Mouse (Mus musculus): ENCODE data around the gene Prss37. TPM values are rescaled to one million over a fixed set of nuclear protein-coding genes. Genes with fewer than 3 reads are reported as not detected.

Prss37 gene
- polyA plus RNA-seq, 2 experiments: not detected

GRCm38 (mm10) chr6:40482318-40482717 is 37.0 kb downstream of the Prss37 start:
- Histone ChIP-seq H3K27ac (no peak overlapping the region), H3K36me3 (replicated peaks; ENCODE audit: control insufficient read depth, insufficient read depth, low read depth) (peaks cover 24% of the 10 kb centered on the region), H3K4me2 (ENCODE audit: low read depth) (no peak overlapping the region), H3K4me1 (replicated peaks; ENCODE audit: control insufficient read depth in 2 of 2, insufficient read depth in 2 of 2, low read length in 1 of 2) (no peaks in the 10 kb centered on the region), H3K4me3 (ENCODE audit: insufficient read depth in 1 of 2, low read depth in 2 of 2, low read length in 2 of 2) (no peak overlapping the region), H3K27me3 (ENCODE audit: control insufficient read depth, insufficient read depth, low read length) (no peaks in the 10 kb centered on the region), H3K9me3 (ENCODE audit: control insufficient read depth, low read length) (no peaks in the 10 kb centered on the region), H3K9ac (replicated peaks) (no peak overlapping the region)
- TF ChIP-seq EP300 (IDR thresholded peaks at IDR 0.05; ENCODE audit: low read depth) (no peak), CTCF (IDR thresholded peaks at IDR 0.05; ENCODE audit: low read depth) (no peak)
- ATAC-seq (ENCODE audit: insufficient read depth): no peak
- DNase-seq (ENCODE audit: low read depth in 3 of 3, low spot score in 3 of 3): no peak
- WGBS (ENCODE audit: insufficient replicate concordance): 79% methylated on average over 5 of the region's 5 CpGs

DNA sequence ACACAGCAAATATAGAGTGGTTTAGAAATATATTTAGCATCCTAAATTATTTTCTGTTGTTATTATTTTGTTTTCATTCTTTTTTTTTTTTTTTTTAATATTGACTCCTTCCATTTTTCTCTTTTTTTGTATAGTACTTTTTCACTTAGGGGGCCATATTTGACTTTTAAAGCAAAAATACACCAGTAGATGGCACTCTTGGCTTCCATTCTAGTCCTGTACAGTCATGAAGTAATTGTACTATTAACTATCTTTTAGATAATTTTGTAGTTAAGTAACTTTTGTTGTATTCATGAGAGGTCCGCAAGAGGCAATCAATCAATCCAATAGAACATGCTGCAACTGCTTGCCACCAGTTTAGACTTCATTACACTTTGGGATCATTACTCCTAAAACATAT is 39.6 kb downstream of the Prss37 start:
- no peak for TF ChIP-seq EP300 (IDR thresholded peaks at IDR 0.05; ENCODE audit: low read depth)
- TF ChIP-seq CTCF (IDR thresholded peaks at IDR 0.05; ENCODE audit: low read depth): peak; percentile 4; the same call in 1 of the 2 replicates
- Histone ChIP-seq H3K4me3 (ENCODE audit: insufficient read depth in 1 of 2, low read depth in 2 of 2, low read length in 2 of 2) (no peak overlapping the region), H3K4me1 (replicated peaks; ENCODE audit: control insufficient read depth in 2 of 2, insufficient read depth in 2 of 2, low read length in 1 of 2) (no peaks in the 10 kb centered on the region), H3K4me2 (ENCODE audit: low read depth) (no peak overlapping the region), H3K9me3 (ENCODE audit: control insufficient read depth, low read length) (no peaks in the 10 kb centered on the region), H3K36me3 (replicated peaks; ENCODE audit: control insufficient read depth, insufficient read depth, low read depth) (peaks cover 42% of the 10 kb centered on the region), H3K27me3 (ENCODE audit: control insufficient read depth, insufficient read depth, low read length) (no peaks in the 10 kb centered on the region), H3K9ac (replicated peaks) (no peak overlapping the region), H3K27ac (no peak overlapping the region)
- 78% methylated on average over 1 of the region's 1 CpGs for WGBS (ENCODE audit: insufficient replicate concordance)
- no peak for ATAC-seq (ENCODE audit: insufficient read depth)
- no peak for DNase-seq (ENCODE audit: low read depth in 3 of 3, low spot score in 3 of 3)

DNA sequence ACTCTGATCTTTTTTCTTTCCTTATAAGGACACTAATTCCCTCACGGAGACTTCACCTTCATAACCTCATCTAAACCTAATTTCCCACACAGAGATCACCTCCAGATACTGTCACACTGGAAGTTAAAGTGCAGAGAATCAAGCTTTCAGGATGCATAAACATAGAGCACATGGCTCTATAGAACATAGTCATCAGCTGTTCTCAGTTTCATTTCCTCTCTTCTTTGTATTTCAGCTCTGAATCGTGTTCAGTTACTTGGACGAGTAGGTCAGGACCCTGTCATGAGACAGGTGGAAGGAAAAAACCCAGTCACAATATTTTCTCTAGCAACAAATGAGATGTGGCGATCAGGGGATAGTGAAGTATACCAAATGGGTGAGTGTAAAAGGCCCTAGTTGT is 43.2 kb downstream of the Prss37 start:
- no peaks in the 10 kb centered on the region for H3K9me3 ChIP-seq (ENCODE audit: control insufficient read depth, low read length)
- no peak for TF ChIP-seq CTCF (IDR thresholded peaks at IDR 0.05; ENCODE audit: low read depth)
- no peak for TF ChIP-seq EP300 (IDR thresholded peaks at IDR 0.05; ENCODE audit: low read depth)
- ATAC-seq (ENCODE audit: insufficient read depth) (no peak), DNase-seq (ENCODE audit: low read depth in 3 of 3, low spot score in 3 of 3) (no peak)
- no peak overlapping the region for H3K4me3 ChIP-seq (ENCODE audit: insufficient read depth in 1 of 2, low read depth in 2 of 2, low read length in 2 of 2)
- no peaks in the 10 kb centered on the region for H3K27me3 ChIP-seq (ENCODE audit: control insufficient read depth, insufficient read depth, low read length)
- no peak overlapping the region for H3K27ac ChIP-seq
- H3K4me1 ChIP-seq (replicated peaks; ENCODE audit: control insufficient read depth in 2 of 2, insufficient read depth in 2 of 2, low read length in 1 of 2): peaks cover 3 to 4% of the 10 kb centered on the region in 2 experiments; a peak in 3 of 4 replicates
- H3K9ac ChIP-seq (replicated peaks): no peak overlapping the region
- no peak overlapping the region for H3K4me2 ChIP-seq (ENCODE audit: low read depth)
- peaks cover 33% of the 10 kb centered on the region for H3K36me3 ChIP-seq (replicated peaks; ENCODE audit: control insufficient read depth, insufficient read depth, low read depth)
- 69% methylated on average over 4 of the region's 4 CpGs for WGBS (ENCODE audit: insufficient replicate concordance)

- Histone ChIP-seq H3K9ac (replicated peaks) (peak overlapping the region; percentile 71), H3K4me2 (ENCODE audit: low read depth) (peak overlapping the region; percentile 77), H3K4me3 (ENCODE audit: insufficient read depth in 1 of 2, low read depth in 2 of 2, low read length in 2 of 2) (peak overlapping the region; percentile 63 to 90), H3K4me1 (replicated peaks; ENCODE audit: control insufficient read depth in 2 of 2, insufficient read depth in 2 of 2, low read length in 1 of 2) (peaks cover 3 to 4% of the 10 kb centered on the region in 2 experiments; a peak in 3 of 4 replicates), H3K9me3 (ENCODE audit: control insufficient read depth, low read length) (no peaks in the 10 kb centered on the region), H3K36me3 (replicated peaks; ENCODE audit: control insufficient read depth, insufficient read depth, low read depth) (peaks cover 16% of the 10 kb centered on the region), H3K27ac (no peak overlapping the region), H3K27me3 (ENCODE audit: control insufficient read depth, insufficient read depth, low read length) (no peaks in the 10 kb centered on the region)
- DNase-seq (ENCODE audit: low read depth in 3 of 3, low spot score in 3 of 3) (no peak), ATAC-seq (ENCODE audit: insufficient read depth) (no peak)
- under 1% methylated on average over 7 of the region's 7 CpGs for WGBS (ENCODE audit: insufficient replicate concordance)
- no peak for TF ChIP-seq CTCF (IDR thresholded peaks at IDR 0.05; ENCODE audit: low read depth)
- TF ChIP-seq EP300 (IDR thresholded peaks at IDR 0.05; ENCODE audit: low read depth): no peak
These were observed 47.6 kb downstream of the Prss37 start for GRCm38 (mm10) chr6:40471720-40472010.

DNA sequence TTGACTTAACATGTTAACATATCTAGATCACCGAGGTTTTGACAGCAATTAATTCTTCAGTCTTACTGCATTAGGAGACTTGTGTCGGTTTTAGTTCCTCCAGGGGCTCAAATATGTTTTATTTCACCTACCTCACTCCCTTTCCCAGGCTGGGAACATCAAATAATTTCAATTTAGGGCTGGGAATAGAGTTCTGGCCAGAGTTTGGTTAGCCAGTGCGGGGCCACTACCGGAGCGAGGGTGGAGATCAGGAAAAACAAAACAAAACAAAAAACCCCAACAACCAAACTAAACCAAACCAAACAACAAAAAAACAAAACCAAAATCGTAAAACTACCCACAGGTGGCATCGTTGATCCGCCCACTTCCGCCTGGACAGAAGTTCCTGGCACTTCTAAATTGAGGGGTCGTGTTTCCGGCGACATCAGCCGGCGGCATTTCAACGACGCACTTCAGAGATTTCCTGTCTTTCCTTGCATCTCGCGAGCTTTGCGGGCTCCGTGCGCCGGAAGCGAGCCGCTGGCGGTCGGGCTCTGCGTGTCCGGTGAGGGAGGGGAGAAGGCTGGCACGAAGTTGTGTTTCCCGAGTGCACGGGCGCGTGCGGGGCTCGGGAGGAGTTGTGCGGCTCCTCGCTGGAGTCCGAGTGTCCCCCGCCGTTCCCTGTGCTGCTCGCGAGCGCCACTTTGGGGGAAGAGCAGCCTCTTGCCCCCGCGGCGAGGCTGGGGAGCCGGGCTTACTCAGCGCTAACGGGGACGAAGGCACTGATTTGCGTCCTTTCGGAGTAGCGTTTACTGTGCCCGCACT is 48.2 kb downstream of the Prss37 start, which contains the start of gene Ssbp1:
Ssbp1 (plus strand) TSS at position 437 of the 804 bp plus-strand sequence.
- Histone ChIP-seq H3K4me2 (ENCODE audit: low read depth) (peak within 1 kb of the TSS; percentile 77), H3K27ac (no peak within 1 kb of the TSS), H3K9ac (replicated peaks) (peak within 1 kb of the TSS; percentile 71), H3K4me1 (replicated peaks; ENCODE audit: control insufficient read depth in 2 of 2, insufficient read depth in 2 of 2, low read length in 1 of 2) (peaks cover 3 to 4% of the 10 kb centered on the region in 2 experiments; a peak in 3 of 4 replicates), H3K27me3 (ENCODE audit: control insufficient read depth, insufficient read depth, low read length) (no peaks in the 10 kb centered on the region), H3K4me3 (ENCODE audit: insufficient read depth in 1 of 2, low read depth in 2 of 2, low read length in 2 of 2) (peak within 1 kb of the TSS; percentile 63 to 90), H3K9me3 (ENCODE audit: control insufficient read depth, low read length) (no peaks in the 10 kb centered on the region), H3K36me3 (replicated peaks; ENCODE audit: control insufficient read depth, insufficient read depth, low read depth) (peaks cover 14% of the 10 kb centered on the region)
- DNase-seq (ENCODE audit: low read depth in 3 of 3, low spot score in 3 of 3): peak; percentile 88 to 89 (median 89)
- peak; percentile 94 for ATAC-seq (ENCODE audit: insufficient read depth)
- under 1% methylated on average over 54 of the region's 54 CpGs for WGBS (ENCODE audit: insufficient replicate concordance)
- TF ChIP-seq CTCF (IDR thresholded peaks at IDR 0.05; ENCODE audit: low read depth) (peak; percentile 32), EP300 (IDR thresholded peaks at IDR 0.05; ENCODE audit: low read depth) (peak; percentile 63; the same call in 1 of the 2 replicates)

All from liver, embryonic 14.5 days (tissue).